Mouse (Mus musculus): ENCODE measurements around the gene Kdelc2.

DNA sequence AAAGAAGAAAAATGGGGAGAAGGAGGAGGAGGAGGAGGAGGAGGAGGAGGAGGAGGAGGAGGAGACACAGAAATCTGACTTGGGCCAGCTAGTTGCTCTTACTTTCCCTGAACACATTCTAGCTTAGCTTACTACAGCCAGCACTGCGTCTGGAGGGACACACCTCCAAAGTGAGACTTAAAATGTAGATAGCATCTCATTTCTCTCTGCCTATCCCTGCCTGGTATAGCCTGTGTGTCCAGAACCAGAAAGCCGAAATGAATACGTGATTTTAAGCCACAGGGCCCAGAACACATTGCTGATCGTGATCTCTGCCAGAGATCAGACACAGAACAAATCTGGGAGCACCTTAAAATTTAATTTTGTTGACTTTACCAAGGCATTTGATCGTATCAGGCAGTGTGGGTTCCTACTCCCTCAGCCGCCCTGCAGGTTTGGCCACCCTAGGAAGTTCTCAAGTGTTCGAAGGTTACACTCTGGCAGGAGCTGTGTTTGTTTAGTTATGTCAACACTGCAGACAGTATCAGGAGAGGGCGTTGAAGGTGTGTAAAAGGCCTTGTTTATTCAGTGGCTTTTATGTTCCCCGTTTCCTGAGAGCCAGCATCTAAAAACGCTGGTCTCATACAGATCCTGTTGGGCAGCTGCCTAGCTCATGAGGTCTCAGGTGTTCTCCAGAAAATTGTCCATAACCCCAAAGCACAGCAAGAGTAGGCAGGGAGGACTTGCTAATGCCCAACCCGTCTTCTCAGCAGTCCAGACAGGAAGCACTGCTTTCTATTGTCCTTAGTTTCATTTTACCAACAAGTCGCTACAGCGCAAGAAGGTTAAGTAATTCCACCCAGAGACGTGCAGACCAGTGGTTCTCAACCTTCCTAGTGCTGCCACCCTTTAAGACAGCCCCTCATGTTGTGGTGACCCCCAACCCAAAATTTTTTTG lies 27.3 kb upstream of the Kdelc2 start:
- no peak for TF ChIP-seq POLR2A (IDR thresholded peaks at IDR 0.05; ENCODE audit: extremely low read depth, insufficient read depth, low read length)
- no peak for TF ChIP-seq CTCF (IDR thresholded peaks at IDR 0.05; ENCODE audit: extremely low read depth, insufficient read depth, low read length)
